Mouse (Mus musculus): Measurements from ENCODE around the gene Scgb2b20. TPM values are rescaled to one million over a fixed set of nuclear protein-coding genes. Genes with fewer than 3 reads are reported as not detected.
"Not testable (repeated sequence)": the region's sequence is repeated elsewhere in the genome, so short reads cannot be mapped to it uniquely, and the experiment has no call there.

The Scgb2b20 gene
- not detected in 2 replicates for polyA plus RNA-seq (2016; fragmentation: Nextera tagmentation; extraction: Ambion mirVana)

- H3K27me3 ChIP-seq (ENCODE audit: insufficient read depth, poor library complexity, severe bottlenecking); DNase-seq (ENCODE audit: low spot score); H3K4me3 ChIP-seq; H3K27ac ChIP-seq; H3K4me1 ChIP-seq (replicated peaks); H3K36me3 ChIP-seq: not testable (repeated sequence)
- WGBS = 88% methylated on average over 2 of the region's 2 CpGs
- peaks cover 26% of the 10 kb centered on the region for H3K9me3 ChIP-seq
These were observed at the start of gene Scgb2b20 for GRCm38 (mm10) chr7:33366222-33366621. Gene Scgb2b20 (minus strand): TSS chr7:33366322.

- not testable (repeated sequence) for DNase-seq (ENCODE audit: low spot score); H3K27me3 ChIP-seq (ENCODE audit: insufficient read depth, poor library complexity, severe bottlenecking); H3K27ac ChIP-seq; H3K4me3 ChIP-seq; H3K4me1 ChIP-seq (replicated peaks); H3K36me3 ChIP-seq
- H3K9me3 ChIP-seq = peaks cover 26% of the 10 kb centered on the region
- WGBS = 69% methylated on average over 1 of the region's 1 CpGs
These were observed 43.6 kb upstream of the Scgb2b20 start for GRCm38 (mm10) chr7:33409681-33410080.

GRCm38 (mm10) chr7:33401650-33402049 lies 35.5 kb upstream of the Scgb2b20 start:
- H3K27ac ChIP-seq = no peak overlapping the region
- no peak for DNase-seq (ENCODE audit: low spot score)
- peaks cover 52% of the 10 kb centered on the region for H3K9me3 ChIP-seq
- no peaks in the 10 kb centered on the region for H3K36me3 ChIP-seq
- no peaks in the 10 kb centered on the region for H3K4me1 ChIP-seq (replicated peaks)
- H3K4me3 ChIP-seq = no peak overlapping the region
- no peaks in the 10 kb centered on the region for H3K27me3 ChIP-seq (ENCODE audit: insufficient read depth, poor library complexity, severe bottlenecking)
- 71% methylated on average over 1 of the region's 1 CpGs for WGBS

DNA sequence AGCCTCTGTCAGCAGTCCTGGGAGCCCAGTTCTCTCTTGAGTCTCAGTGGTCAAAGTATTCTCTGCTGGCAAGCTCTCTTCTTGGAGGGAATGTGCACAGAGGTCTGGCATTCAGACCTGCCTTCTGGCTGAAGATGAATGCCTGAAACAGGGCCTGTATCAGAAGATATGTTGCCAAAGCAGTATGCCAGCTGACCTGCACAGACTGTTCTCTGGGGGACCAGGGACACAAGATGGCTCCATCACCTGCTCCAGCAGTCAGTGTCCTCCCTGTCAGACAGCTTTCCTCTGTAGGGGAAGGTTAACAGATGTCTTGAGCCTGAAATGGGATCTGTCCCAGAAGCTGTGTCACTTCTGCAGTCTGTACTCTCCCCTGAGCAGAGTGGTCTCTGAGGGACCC lies 33.6 kb upstream of the Scgb2b20 start:
- H3K9me3 ChIP-seq = peaks cover 57% of the 10 kb centered on the region
- not testable (repeated sequence) for DNase-seq (ENCODE audit: low spot score); H3K36me3 ChIP-seq; H3K27ac ChIP-seq; H3K4me3 ChIP-seq; H3K27me3 ChIP-seq (ENCODE audit: insufficient read depth, poor library complexity, severe bottlenecking); H3K4me1 ChIP-seq (replicated peaks)

- not testable (repeated sequence) for DNase-seq (ENCODE audit: low spot score); H3K4me1 ChIP-seq (replicated peaks)
These were observed 6.8 kb upstream of the Scgb2b20 start, which contains the start of gene Scgb1b20 for GRCm38 (mm10) chr7:33372934-33373333. Gene Scgb1b20 (plus strand): TSS chr7:33373234.

More at GRCm38 (mm10) chr7:33372934-33373333, 6.8 kb upstream of the Scgb2b20 start, which contains the start of gene Scgb1b20:
- H3K9me3 ChIP-seq = peaks cover 33% of the 10 kb centered on the region
- not testable (repeated sequence) for H3K27ac ChIP-seq; H3K36me3 ChIP-seq; H3K4me3 ChIP-seq; H3K27me3 ChIP-seq (ENCODE audit: insufficient read depth, poor library complexity, severe bottlenecking)
- WGBS = 83% methylated on average over 4 of the region's 4 CpGs

Other genes starting within 250 kb of the Scgb2b20 start
- not detected in 2 replicates for gene Scgb2b18, start 192.5 kb downstream of the Scgb2b20 start, polyA plus RNA-seq (2016; fragmentation: Nextera tagmentation; extraction: Ambion mirVana)
- not detected in 2 replicates for gene Scgb1b18, start 180.8 kb downstream of the Scgb2b20 start, polyA plus RNA-seq (2016; fragmentation: Nextera tagmentation; extraction: Ambion mirVana)
- gene Scgb2b19, start 86.0 kb downstream of the Scgb2b20 start, polyA plus RNA-seq (2016; fragmentation: Nextera tagmentation; extraction: Ambion mirVana) = not detected in 2 replicates
- not detected in 2 replicates for gene Scgb1b19, start 79.0 kb downstream of the Scgb2b20 start, polyA plus RNA-seq (2016; fragmentation: Nextera tagmentation; extraction: Ambion mirVana)
- gene Scgb1b20, start 6.9 kb upstream of the Scgb2b20 start, polyA plus RNA-seq (2016; fragmentation: Nextera tagmentation; extraction: Ambion mirVana) = not detected in 2 replicates
- not detected in 2 replicates for gene Scgb2b21, start 154.1 kb upstream of the Scgb2b20 start, polyA plus RNA-seq (2016; fragmentation: Nextera tagmentation; extraction: Ambion mirVana)

All from hindbrain, embryonic 10.5 days (tissue).